Mouse (Mus musculus): ENCODE measurements around the gene Ncam1.

Gene Ncam1

DNA sequence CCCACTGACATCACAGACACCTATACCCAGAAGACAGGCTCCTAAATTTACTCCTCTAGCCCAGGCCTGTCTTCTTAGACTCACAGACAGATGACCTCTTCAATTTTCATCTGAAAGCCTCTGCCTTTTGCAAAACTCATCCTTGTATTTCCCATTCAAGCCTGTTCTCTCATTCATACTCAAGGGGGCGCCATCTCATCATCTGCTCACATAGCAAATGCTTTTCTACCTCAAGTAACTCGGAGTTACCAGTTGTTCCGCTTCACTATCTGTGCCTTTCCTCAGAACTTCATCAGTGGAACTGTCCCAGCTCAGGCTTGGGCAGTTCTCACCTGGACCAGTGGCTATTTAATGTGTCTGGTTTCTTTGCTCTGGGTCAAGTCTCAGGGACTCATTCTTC, 181.5 kb downstream of the Ncam1 start:
- peak; percentile 53 for DNase-seq

DNA sequence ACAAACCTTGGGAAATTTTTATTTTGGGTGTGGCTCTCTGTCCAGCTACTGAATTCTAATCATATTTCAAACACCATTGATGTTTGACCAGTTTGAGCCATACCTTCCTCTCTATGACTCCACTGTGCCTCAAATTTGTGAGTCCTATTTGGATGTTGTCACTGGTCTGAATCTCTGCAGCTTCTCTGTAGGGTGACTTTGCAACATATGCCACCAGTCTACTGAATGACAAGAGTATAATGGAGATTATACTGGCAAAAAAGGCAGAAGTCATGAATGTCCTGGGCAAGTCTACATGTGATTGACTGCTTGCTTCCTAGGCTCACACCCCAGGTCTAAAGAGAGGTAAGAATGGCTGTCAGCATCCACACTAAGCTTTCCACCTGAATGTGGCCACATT, 186.3 kb downstream of the Ncam1 start:
- no peak for DNase-seq

DNA sequence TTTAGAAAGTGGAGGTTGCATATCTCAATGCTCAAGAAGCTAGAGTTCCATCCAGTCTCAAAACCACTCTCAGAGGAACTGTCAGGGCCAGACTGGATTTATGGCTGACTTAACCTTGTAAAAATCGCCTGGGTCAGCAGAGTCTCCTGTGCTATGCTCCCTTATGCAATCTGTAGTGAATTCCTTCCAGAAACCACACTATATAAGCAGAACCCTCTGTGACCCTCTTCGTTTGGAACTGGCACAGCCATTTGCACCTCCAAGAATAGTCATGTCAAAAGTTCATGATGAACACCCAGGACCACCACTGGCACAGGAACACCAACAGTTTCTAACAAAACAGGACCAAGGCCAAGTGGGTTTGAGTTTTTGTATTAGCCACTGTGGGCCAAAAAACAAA, 190.5 kb downstream of the Ncam1 start:
- DNase-seq: no peak

DNA sequence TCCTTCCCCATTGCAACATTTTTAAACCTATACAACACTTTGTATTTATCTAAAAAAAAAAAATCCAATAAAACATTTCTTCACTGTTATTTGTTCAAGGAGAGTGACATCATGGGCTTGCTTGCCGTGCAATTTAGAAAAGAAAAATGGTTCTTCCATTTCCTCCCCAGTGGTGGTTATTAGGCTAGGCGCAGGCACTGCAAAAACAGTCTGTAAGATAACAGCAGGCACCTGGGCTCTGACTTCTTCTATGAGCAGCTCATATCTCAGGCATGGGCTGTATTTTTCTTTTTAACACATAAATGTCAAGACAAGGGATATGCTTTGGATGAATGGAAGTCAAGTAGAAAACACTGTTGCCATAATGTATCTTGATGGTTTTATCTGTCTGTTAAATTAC, 192.0 kb downstream of the Ncam1 start:
- no peak for DNase-seq

DNA sequence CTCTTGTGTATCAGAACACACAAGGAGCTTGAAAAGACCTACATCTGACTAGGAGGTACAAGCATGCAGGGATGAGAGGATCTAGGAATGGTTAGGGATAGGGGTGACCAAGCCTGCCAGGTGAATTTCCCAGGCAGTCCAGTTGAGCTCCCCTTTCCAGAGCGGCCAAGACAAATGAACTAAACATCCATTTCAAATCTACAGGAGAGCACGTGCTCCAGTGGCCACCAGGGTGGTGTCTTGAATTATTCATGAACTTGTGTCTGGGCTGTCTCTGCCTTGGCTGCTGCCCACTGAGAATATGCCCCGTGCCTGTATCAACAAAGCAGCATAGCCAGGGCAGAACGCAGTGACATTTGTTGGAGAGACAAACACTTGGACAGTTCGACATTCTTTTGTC, 192.4 kb downstream of the Ncam1 start:
- no peak for DNase-seq

DNA sequence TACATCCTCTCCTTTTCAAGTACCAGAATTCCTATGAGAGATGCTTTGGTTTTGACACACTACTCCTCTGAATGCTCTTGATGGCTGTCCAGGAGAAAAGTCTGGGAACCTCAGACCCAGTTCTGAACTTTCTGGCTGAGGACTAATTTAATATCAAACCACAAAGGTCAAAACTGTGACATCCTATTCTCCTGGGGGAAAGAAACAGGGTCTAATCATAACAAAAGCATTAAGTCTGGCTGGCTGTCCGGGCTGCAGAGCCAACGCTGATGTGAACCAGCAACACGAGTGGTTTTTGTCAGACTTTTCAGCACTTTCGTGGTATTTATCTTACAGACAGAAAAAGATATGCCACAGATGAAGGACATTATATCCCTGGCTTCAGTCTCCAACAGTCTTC, 192.9 kb downstream of the Ncam1 start:
- DNase-seq: no peak

DNA sequence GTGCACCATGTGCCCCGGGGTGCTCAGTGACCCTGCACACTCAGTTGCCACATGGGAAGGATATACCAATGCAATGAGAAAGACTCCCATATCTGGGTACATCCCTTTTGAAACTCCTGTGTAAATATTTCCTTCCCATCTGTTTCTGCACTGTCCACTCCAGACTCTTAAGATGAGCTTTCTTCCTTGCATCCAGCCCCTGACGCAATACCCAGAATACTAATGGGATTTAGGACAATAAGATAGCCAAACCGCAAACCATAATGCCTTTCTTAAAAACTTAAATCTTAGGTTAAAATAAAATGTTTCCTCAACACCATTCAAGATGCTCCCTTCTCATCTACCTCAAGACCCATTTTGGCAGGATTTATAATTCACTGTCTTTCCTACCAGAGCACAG, 193.4 kb downstream of the Ncam1 start:
- DNase-seq: no peak

DNA sequence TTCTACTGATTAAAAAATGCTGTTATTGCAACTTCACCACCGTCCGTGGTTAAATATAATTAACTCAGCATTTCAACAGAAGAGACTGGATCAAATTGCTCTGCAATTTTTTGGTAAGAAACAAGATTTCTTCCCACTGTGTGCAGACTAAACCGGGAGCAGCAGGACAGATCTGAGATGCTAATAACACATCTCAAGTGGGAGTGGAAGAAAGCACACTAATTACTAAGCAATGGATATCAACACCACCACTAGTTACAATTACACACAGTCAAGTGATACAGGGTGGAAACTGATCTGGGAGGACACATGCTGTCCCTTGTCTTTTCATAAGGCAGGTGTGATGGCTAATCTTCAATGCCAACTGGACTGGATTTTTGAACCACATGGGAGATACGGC, 197.5 kb downstream of the Ncam1 start:
- no peak for DNase-seq

DNA sequence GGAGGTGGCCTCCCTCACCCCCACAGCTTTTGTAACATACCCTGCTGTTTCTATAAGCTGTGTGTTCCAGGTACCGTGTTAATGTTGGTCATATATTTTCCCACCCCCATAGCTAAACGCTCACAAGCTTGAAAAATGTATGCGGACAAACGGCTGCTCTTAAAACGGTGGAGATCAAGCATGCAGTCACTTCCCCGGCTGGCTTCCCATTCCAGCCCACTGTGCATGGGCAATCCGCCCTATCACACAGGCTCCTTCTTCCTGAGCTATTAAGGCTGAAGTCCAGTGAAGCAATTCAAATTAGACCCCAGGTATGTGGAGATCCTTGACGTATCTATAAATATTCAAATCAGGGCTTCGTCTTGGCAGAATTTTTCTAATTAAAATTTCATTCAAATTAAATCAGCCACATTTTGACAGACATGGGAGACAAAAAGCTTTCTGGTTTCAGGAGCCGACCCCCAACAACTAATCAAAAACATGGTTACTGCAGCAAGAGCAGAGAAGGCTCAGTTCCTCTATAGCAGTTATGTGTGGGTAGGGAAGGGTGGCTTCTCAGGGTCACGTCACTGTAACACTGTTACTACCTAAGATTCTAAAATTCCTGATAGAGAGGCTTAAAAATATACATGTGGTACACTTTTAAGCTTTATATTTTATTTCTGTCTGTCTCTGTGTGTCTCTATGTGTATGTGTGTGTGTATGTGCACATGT, 202.9 kb downstream of the Ncam1 start:
- no peak for DNase-seq

DNA sequence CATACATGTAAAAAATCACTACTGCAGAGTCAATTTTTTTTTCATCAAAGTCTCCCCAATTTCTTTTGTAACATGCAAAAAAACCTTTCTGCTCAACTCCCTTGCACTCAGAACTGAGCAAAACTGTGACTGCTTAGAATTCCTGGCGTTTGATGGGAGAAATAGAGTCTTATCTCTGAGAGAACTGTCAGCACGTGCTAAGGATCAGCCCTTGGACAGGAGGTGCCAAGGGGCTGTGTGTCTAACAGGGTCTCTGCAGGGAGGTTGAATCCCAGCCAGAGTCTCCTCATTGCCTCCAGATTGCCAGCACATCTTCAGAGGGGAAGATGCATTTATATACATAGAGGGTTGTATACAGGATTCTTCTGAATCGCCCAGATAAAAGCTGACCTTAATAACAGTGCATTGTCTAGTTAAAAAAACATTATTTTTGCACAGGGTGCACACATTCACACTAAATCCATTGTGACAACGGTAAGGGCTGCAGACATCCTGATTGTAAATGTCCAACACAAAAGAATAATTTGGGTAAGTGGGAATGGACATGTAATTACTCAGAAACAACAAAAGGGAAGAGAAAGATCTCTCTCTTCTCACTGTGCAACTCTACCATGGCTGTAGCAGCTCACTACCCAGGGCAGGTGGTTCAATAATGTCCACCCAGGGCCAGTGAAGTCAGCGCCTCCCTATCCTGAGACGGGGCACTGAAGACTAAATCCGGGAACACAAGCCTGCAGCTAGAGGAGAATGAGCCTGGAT, 203.7 kb downstream of the Ncam1 start:
- DNase-seq: no peak

DNA sequence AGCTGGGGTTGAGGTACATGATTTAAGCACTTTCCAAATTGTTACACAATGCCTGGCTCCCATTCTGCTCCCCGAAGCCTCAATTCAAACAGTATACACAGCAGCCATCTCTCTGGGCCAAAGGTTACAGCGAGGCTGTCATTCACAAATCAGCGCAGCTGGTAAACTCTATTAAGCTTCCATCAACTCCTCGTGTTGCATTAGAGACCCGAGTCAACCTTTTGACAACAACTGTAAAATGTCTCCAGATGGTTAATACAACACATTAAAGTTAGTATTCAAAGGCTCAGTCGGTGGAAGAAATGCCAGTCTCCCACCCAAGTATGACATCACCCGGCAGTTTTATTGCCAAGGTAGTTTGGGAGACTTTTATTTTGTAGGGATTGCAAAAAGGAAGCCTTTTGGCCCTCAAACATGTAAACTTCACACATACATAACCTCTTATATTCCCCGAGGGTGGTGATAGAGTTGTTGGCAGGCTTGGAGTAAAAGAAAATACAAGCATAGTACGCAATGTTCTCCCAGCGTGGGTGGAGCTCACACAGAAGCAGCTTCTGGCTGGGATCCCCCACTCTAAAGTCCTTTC, 204.7 kb downstream of the Ncam1 start:
- DNase-seq: peak; percentile 27

DNA sequence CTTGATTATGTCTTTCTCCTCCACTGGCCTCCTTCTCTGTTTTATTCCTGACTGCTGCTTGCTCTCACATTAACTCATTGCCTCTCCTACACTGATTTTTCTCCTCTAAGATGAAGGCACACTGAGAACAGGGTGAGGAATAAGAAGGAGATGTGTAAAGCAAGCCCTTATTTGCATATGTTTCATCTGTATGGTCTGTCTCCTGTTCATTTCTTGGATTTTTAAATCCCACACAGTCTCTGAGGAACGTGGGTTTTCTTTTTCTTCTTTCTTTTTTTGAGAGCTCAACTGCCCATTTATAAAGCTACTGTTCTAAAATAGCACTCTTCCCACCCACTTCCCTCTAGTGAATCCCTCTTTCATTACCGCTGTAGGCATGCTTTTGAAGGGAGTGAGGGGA, 206.7 kb downstream of the Ncam1 start:
- DNase-seq: no peak

DNA sequence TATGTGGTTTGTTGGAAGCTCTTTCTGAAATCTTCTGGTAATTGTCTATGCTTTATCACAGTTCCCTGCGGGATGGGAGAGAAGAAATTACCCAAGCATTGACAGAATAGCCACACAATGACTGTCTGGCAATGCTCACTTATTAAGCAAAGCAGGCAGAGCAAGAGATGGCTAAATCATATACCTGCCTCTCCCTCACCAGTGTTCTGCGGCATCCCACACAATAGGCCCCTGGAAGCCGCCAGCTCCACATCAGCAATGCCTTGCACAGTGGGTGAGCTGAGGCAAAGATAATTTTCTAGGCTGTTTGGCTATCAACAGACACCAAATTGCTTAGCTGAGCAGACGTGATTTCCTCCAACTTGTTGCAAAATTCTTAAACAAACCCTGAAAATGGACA, 208.5 kb downstream of the Ncam1 start:
- DNase-seq: no peak

DNA sequence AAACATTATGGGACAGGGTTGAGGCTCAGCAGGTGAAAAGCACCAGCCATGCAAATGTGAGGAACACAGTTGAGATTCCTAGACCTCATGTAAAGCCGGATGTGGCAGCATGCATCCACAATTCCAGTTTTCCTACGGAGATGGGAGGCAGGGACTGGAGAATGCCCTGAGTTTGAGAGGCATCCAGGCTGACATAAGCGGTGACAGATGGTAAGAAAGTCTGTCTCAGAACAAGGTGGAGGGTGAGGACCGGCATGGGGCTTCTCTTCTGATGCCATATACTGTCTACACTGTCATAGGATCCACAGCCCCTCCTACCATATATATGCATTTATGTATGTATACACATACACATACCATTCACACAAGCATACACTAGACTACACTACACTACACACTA, 221.6 kb downstream of the Ncam1 start:
- no peak for DNase-seq

DNA sequence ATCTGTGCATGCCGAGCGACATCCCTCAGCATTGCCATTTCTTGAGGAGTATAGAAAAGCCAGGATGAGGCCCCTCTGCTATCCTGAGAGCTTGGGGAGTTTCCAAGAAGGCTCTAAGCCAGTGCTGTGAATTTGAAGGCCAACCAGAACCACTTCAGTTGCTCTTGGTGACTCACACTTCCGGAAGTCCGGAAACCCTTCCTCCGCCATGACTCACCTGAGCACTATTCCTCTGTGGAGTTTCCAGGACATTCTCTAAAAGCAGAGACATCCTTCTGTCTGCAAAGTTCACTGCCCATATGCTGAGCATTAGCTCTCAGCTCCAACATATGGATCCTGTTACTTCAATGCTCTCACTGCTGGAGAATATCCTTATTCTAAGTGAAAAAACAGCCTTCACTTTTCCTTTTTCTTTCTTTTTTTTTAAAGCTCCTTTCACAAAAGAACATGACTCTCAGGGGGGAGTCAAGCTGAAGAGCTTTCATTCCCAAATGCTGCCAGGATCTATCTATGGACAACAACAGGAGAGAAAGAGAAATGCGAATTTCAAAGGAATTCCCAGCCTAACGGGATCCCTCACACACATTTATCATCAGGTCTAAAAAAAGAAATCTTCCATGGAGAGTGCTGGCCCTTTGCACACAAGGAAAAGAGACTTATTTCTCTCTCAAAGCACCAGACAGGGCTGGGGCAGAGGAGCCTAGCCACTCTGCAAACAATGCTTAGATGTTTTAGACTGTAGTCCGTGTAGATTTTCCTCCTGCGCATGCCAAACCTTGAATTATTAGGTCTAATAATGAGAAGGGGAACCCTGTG, 226.8 kb downstream of the Ncam1 start:
- DNase-seq: no peak

DNA sequence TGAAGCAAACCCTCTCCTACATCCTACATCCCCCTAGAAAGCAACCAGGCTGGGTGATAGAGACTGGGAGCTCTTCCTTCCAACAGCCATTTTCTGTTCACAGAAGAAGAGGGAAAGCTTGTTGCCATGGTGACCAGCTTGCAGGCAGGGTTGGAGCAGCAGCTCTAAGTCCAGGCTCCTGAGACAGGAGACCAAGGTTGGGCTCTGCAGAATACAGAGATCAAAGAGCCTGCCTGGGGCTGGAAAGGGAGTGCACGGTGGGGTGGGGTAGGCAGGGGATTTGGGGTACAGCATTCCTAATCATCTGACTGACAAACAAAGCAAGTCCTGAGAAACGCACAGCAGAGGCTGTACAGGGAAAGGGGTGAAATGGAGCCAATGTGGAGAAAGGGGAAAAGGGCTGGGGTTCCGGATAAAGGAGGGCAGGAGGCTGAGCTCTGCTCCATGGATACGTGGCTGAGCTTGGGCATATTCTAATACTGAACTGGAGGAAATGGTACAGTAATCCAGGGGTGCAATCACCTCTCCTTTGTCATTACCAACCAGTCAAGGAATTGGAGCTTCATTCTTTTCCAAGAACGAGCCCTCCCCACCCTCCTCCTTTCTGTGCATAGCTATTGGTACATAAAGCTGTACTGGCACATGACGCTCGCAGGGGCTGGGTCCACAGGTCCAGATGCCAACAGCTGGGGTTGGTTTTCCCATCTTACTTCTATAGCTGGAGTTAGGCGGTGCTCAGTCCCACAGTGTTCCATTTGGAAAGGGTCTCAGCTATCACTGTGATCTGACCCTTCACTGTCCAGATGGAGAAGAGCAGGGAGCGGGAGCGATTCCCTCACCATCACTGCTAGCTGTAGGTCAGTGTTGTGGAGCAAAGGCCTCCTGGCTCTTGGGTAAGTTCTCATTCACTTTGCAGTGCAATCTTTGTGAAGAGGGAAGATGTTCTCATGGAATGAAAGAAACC, 227.7 kb downstream of the Ncam1 start:
- peak; percentile 5 for DNase-seq

DNA sequence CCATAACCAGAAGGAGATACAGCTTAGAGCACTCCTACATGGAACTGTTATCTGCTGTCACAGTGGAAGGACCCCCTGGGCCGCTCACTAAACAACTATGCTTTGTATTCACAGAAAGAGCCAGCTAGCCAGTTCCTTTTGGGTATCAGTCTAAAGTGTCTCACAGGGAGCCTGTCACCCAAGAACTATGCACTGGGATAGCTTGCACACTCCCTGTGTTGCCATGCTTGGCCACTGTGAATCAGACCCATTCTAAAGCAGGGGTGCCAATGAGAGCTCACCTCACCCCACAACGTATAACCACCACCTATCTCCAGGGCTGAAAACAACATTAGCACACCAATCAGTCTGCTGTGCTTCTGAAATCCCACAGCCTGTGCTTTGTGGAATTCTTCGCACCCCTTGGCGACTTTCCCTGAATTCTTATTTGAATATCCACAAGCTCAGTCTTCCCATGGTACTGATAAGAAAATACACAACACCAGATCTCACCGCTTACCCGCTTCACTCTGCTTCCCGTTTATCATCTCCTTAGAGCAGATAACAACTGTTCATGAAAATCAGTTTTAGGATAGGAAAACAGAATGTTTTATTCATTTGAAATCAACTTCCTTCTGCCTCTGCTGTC, 228.6 kb downstream of the Ncam1 start:
- DNase-seq: no peak

DNA sequence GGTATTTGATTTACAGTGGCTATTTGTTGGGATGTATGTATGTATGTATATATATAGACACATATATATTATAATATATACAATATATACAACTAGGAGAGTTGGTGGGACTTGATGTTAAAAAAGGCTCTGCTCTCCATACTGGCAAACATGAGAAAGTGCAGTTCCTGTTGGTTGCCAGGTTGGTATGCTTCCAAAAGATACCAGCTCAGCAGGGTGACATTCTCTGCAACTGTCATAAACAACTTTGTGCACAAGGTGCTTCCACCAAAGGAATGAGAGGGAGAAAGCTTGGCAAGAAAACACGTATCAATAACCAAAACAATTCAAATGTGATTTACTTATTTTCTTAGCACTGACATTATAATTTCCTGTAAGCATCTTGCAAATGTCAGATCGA, 232.9 kb downstream of the Ncam1 start:
- no peak for DNase-seq

DNA sequence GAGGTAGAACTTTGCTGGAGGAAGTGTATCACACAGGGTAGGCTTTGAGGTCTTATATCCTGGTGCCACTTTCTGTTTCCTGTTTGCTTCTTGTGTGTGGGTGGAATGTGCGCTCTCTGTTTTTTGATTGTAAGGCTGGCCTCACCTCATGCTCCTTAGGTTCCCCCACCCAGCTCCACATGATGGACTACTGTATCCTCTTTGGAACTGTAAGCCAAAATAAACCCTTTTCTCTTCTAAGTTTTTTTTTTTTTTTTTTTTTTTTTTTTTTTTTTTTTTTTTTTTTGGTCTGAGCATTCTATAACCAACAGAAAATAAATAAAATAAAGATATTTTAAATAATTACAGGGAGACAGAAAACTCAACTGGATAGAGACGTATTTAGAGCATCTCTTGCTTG, 239.8 kb downstream of the Ncam1 start:
- DNase-seq: no peak

DNA sequence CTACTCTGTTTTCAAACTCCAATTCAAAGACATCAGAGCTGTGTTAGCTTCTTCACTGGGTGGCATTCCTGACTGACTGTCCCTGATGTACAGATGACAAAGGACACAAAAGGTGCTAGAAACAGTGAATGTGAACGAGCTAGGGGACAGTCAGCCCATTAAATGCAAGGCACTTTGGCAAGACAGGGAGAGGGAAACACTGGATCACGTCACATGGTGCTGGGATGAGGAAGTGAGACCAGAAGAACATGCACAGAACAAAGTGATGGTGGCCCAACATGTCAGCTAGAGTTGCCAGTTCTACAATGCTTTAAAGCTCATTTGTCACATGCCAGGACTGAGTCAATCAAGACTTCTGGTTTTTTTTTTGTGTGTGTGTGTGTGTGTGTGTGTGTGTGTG, 247.4 kb downstream of the Ncam1 start:
- no peak for DNase-seq

DNA sequence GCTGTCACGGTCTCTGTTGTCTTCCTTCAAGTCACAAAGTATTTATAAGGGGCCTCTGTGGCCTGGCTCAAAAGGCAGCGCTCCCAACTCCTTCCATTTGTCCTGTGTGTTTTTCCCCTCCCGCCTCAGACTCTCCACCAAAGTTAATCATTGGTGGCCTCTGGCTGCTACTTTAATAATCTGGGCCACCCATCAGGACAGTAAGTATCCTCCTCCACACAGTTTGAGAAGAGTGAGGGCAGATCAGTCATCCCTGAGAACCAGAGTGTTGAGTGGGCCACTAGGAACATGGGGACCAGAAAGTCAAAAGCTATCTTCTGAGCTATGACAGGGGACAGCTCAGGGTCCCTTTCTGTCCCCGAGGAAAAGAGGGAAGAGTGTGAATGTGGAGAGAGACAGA, 256.1 kb downstream of the Ncam1 start:
- no peak for DNase-seq

DNA sequence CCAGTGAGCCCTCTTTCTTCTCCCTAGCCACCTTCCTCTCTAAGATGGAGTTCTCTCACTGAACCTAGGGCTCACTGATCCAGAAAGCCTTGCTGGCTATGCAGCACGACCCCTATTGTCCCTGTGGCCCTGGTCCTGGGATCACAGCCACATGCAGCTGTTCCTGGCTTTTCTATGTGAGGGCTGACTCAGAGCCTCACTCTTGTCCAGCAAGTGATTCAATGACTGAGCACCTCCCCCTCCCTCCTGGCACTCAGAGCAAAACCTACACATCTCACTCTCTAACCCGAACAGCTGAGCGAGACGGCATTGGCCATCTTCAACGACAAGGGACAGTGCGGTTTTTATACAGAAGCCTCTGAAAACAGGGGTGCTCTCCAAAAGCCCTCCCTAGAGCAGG, 260.9 kb downstream of the Ncam1 start:
- no peak for DNase-seq
